Mouse (Mus musculus) right cerebral cortex, adult 2 months (tissue): ENCODE data around the gene Fance.
"Not testable (repeated sequence)": the region's sequence is repeated elsewhere in the genome, so short reads cannot be mapped to it uniquely, and the experiment has no call there.

Experiments
- DNase-seq, 2 experiments: peaks; one replicate each; pipeline ENCODE4 v3.0.0; 2021 to 2022; ENCODE audit warnings: low spot score in 2 of 2

Gene Fance

GRCm38 (mm10) chr17:28325751-28326150 is 12.4 kb downstream of the Fance start:
- DNase-seq, result no peak

- DNase-seq, result no peak
Measured at GRCm38 (mm10) chr17:28326951-28327350, 13.6 kb downstream of the Fance start.

- DNase-seq, result peak; percentile 58 to 65
Measured at GRCm38 (mm10) chr17:28327673-28328325, 14.5 kb downstream of the Fance start.

- peak; percentile 98 for DNase-seq
Measured at GRCm38 (mm10) chr17:28328366-28328928, 15.1 kb downstream of the Fance start, which contains the start of gene Rpl10a. Gene Rpl10a (plus strand): TSS chr17:28328471.

GRCm38 (mm10) chr17:28328946-28329345 is 15.6 kb downstream of the Fance start:
- no peak for DNase-seq

- no peak for DNase-seq
Measured at GRCm38 (mm10) chr17:28329503-28330231, 16.3 kb downstream of the Fance start.

- no peak for DNase-seq
Measured at GRCm38 (mm10) chr17:28330232-28330546, 16.9 kb downstream of the Fance start.

- not testable (repeated sequence) for DNase-seq
Measured at GRCm38 (mm10) chr17:28330590-28330989, 17.3 kb downstream of the Fance start.

- no peak for DNase-seq
Measured at GRCm38 (mm10) chr17:28331241-28332112, 18.2 kb downstream of the Fance start.

GRCm38 (mm10) chr17:28332113-28332914 is 19.0 kb downstream of the Fance start:
- no peak for DNase-seq

GRCm38 (mm10) chr17:28332915-28333546 is 19.7 kb downstream of the Fance start:
- DNase-seq, result no peak

- DNase-seq, result no peak
Measured at GRCm38 (mm10) chr17:28335267-28335666, 21.9 kb downstream of the Fance start.

- no peak for DNase-seq
Measured at GRCm38 (mm10) chr17:28337547-28337946, 24.2 kb downstream of the Fance start.

GRCm38 (mm10) chr17:28340578-28340977 is 27.3 kb downstream of the Fance start:
- no peak for DNase-seq

- peak; percentile 41 to 66 for DNase-seq
Measured at GRCm38 (mm10) chr17:28341091-28341490, 27.8 kb downstream of the Fance start.

- no peak for DNase-seq
Measured at GRCm38 (mm10) chr17:28344050-28344607, 30.8 kb downstream of the Fance start.

- DNase-seq, result no peak
Measured at GRCm38 (mm10) chr17:28344670-28345069, 31.4 kb downstream of the Fance start.

GRCm38 (mm10) chr17:28345271-28345721 is 32.0 kb downstream of the Fance start:
- no peak for DNase-seq

GRCm38 (mm10) chr17:28345882-28346281 is 32.6 kb downstream of the Fance start:
- no peak for DNase-seq

GRCm38 (mm10) chr17:28347327-28347726 is 34.0 kb downstream of the Fance start:
- DNase-seq, result no peak
